Mouse (Mus musculus) spleen, adult 2 months (tissue): ENCODE measurements at regions not wholly inside any gene's neighbourhood (a gene's known extent, or its start where the extent isn't known, plus 50 kb on each side); places are given as distances from the start of the nearest gene placed in this dataset.

Source experiments
- CTCF ChIP-seq: fragments of 200-500 bp; IDR thresholded peaks from 2 replicates; pipeline ENCODE4 v1.5.1; 2011; ENCODE audit warnings: mild to moderate bottlenecking, inconsistent platforms; ENCODE audit not compliant: insufficient read depth, insufficient read length, insufficient replicate concordance; ENCODE audit errors: extremely low read depth
- POLR2A ChIP-seq: fragments of 200-500 bp; IDR thresholded peaks from 2 replicates; pipeline ENCODE4 v1.6.1; 2011; ENCODE audit warnings: low read depth, low read length, inconsistent platforms

DNA sequence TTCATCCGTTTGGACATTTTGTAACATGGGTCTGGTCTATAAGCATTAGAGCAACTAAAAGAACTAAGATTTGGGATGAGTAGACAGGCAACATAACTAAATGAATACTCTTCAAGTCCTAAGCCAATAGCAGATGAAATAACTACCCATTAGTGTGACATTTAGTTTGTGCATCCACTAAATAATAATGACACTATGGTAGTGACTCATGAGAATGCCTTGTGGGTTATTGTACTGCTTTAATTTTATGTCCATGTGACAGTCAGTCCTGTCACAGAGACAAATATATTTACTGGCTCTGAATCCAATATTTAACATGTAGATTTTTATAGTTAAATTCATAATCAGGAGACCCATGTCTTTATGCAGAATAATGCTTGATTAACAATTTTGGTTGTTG is 339.5 kb upstream of the Epha4 start:
- no peak for TF ChIP-seq POLR2A
- no peak for TF ChIP-seq CTCF
